Mouse (Mus musculus): ENCODE measurements around the gene Ttll1.
"Not testable (repeated sequence)": the region's sequence is repeated elsewhere in the genome, so short reads cannot be mapped to it uniquely, and the experiment has no call there.

Ttll1 gene

GRCm38 (mm10) chr15:83523638-83524332 lies 13.1 kb upstream of the Ttll1 start:
- no peak for DNase-seq (ENCODE audit: low spot score)

- DNase-seq (ENCODE audit: low spot score) = no peak
Observed at GRCm38 (mm10) chr15:83523196-83523595, 12.5 kb upstream of the Ttll1 start.

- no peak for DNase-seq (ENCODE audit: low spot score)
Observed at GRCm38 (mm10) chr15:83520861-83521382, 10.2 kb upstream of the Ttll1 start.

- peak; percentile 40 for DNase-seq (ENCODE audit: low spot score)
Observed at GRCm38 (mm10) chr15:83518215-83519048, 7.7 kb upstream of the Ttll1 start.

GRCm38 (mm10) chr15:83515018-83515417 lies 4.3 kb upstream of the Ttll1 start:
- no peak for DNase-seq (ENCODE audit: low spot score)

- DNase-seq (ENCODE audit: low spot score) = no peak
Observed at GRCm38 (mm10) chr15:83512489-83513281, 2.0 kb upstream of the Ttll1 start.

GRCm38 (mm10) chr15:83509950-83510804 lies 516 bp downstream of the Ttll1 start:
- no peak for DNase-seq (ENCODE audit: low spot score)

- not testable (repeated sequence) for DNase-seq (ENCODE audit: low spot score)
Observed at GRCm38 (mm10) chr15:83501483-83501882, 9.2 kb downstream of the Ttll1 start.

GRCm38 (mm10) chr15:83500352-83500751 lies 10.3 kb downstream of the Ttll1 start:
- no peak for DNase-seq (ENCODE audit: low spot score)

GRCm38 (mm10) chr15:83499211-83499755 lies 11.4 kb downstream of the Ttll1 start:
- DNase-seq (ENCODE audit: low spot score) = no peak

GRCm38 (mm10) chr15:83497299-83497698 lies 13.4 kb downstream of the Ttll1 start:
- no peak for DNase-seq (ENCODE audit: low spot score)

- DNase-seq (ENCODE audit: low spot score) = no peak
Observed at GRCm38 (mm10) chr15:83495787-83496367, 14.8 kb downstream of the Ttll1 start.

- no peak for DNase-seq (ENCODE audit: low spot score)
Observed at GRCm38 (mm10) chr15:83495195-83495594, 15.5 kb downstream of the Ttll1 start.

- DNase-seq (ENCODE audit: low spot score) = no peak
Observed at GRCm38 (mm10) chr15:83494572-83494920, 16.1 kb downstream of the Ttll1 start.

- DNase-seq (ENCODE audit: low spot score) = no peak
Observed at GRCm38 (mm10) chr15:83493856-83494571, 16.7 kb downstream of the Ttll1 start.

- no peak for DNase-seq (ENCODE audit: low spot score)
Observed at GRCm38 (mm10) chr15:83491891-83492290, 18.8 kb downstream of the Ttll1 start.

GRCm38 (mm10) chr15:83489471-83489870 lies 21.2 kb downstream of the Ttll1 start:
- DNase-seq (ENCODE audit: low spot score) = no peak

GRCm38 (mm10) chr15:83487477-83488115 lies 23.1 kb downstream of the Ttll1 start:
- DNase-seq (ENCODE audit: low spot score) = no peak

- no peak for DNase-seq (ENCODE audit: low spot score)
Observed at GRCm38 (mm10) chr15:83484311-83484710, 26.4 kb downstream of the Ttll1 start.

- DNase-seq (ENCODE audit: low spot score) = no peak
Observed at GRCm38 (mm10) chr15:83483482-83483881, 27.2 kb downstream of the Ttll1 start.
